Mouse (Mus musculus): ENCODE data around the gene Cerk. TPM values are rescaled to one million over a fixed set of nuclear protein-coding genes. Genes with fewer than 3 reads are reported as not detected.

Gene Cerk
- polyA plus RNA-seq, 1 experiment from 2014 or later, result 20.8 TPM

DNA sequence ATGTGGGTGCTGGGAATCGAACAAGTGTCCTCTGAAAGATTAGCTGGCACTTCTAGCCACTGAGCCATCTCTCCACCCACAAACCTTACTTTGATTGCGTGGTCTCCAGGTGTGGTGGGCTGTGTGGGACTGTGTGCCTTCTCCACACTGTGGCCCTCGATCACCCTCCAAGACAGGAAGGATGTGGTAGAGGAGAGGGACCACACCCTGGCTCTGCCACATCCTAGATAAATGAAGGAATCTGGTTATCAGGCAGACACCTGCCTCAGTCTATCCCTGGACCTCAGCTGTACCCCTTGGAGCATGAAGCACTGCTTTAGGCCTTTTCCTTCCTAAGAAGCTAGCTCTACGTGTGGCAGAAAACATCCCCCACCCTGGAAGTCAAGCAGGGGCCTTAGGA lies 62.5 kb downstream of the Cerk start:
- DNase-seq (ENCODE audit: low spot score) (no peak), ATAC-seq (no peak)
- H3K4me2 ChIP-seq (ENCODE audit: low read length), result no peak overlapping the region
- H3K9ac ChIP-seq (ENCODE audit: low read length), result no peak overlapping the region
- H3K4me1 ChIP-seq (ENCODE audit: control insufficient read depth, insufficient read depth, low read length), result no peaks in the 10 kb centered on the region
- H3K36me3 ChIP-seq (ENCODE audit: control insufficient read depth, insufficient read depth, low read length), result peaks cover 85% of the 10 kb centered on the region
- no peak overlapping the region for H3K4me3 ChIP-seq (ENCODE audit: low read depth, low read length)
- H3K27ac ChIP-seq (ENCODE audit: low read depth, low read length), result no peak overlapping the region
- 93% methylated on average over 4 of the region's 4 CpGs for WGBS
- no peaks in the 10 kb centered on the region for H3K9me3 ChIP-seq (replicated peaks; ENCODE audit: control insufficient read depth, low read length)
- H3K27me3 ChIP-seq (replicated peaks; ENCODE audit: control insufficient read depth, insufficient read depth, low read length), result no peaks in the 10 kb centered on the region

DNA sequence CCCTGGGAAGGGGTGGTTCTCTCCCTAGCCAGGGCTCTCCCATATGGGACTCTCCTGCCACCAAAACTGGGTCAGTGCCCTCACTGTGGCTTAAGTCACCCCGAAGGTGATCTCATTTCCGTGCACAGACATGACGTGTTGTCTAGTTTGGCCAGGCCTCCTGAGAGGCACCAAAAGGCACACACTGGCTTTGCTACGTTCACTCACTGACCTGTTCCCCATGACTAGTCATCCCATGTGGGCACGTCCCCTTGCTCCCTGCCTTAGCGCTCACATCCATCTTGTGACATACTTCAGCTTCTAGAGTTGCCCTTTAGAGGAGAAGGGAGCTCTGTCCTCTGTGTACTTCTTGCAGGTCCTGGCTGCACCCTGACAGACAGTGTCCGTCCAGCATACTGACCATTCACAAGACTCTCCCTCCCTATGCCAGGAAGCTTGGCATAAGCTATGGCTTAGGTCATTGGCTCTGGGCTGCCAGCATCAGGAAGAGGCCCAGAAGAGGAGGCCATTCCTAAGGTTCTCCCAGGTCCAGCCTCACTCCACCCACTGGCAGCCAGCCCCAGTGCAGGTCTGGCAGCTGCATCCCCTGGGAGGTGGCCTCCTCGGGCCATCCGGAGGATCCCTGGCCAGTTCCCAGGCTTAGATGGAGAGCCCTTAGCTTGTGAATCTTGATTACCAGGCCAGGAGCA lies 63.5 kb downstream of the Cerk start:
- 93% methylated on average over 9 of the region's 9 CpGs for WGBS
- H3K4me3 ChIP-seq (ENCODE audit: low read depth, low read length), result no peak overlapping the region
- no peak for ATAC-seq
- no peak for DNase-seq (ENCODE audit: low spot score)
- no peak overlapping the region for H3K27ac ChIP-seq (ENCODE audit: low read depth, low read length)
- no peak overlapping the region for H3K4me2 ChIP-seq (ENCODE audit: low read length)
- no peak overlapping the region for H3K9ac ChIP-seq (ENCODE audit: low read length)
- H3K36me3 ChIP-seq (ENCODE audit: control insufficient read depth, insufficient read depth, low read length), result peaks cover 78% of the 10 kb centered on the region
- no peaks in the 10 kb centered on the region for H3K27me3 ChIP-seq (replicated peaks; ENCODE audit: control insufficient read depth, insufficient read depth, low read length)
- H3K4me1 ChIP-seq (ENCODE audit: control insufficient read depth, insufficient read depth, low read length), result peaks cover 4% of the 10 kb centered on the region; the same call in 1 of the 2 replicates
- H3K9me3 ChIP-seq (replicated peaks; ENCODE audit: control insufficient read depth, low read length), result no peaks in the 10 kb centered on the region

DNA sequence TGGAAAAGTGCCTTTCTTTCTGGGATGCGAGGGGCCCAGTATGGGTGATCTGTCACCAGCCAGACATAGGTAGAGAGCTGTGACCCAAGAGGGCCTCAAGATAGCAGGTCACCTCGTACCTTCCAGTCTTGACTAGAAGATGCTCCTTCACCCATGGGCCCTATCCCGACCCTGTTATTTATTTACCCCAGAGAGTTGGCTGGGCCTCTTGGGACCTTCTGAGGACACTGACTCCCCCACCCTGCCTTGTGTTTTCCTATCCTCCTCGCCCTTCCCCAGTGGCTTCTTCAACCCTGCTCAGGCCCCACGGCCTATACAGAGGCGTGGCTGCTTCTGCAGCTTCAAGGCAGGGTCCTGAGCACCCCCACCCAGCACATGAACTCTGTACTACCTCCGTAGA lies 66.8 kb downstream of the Cerk start:
- no peak overlapping the region for H3K27ac ChIP-seq (ENCODE audit: low read depth, low read length)
- H3K36me3 ChIP-seq (ENCODE audit: control insufficient read depth, insufficient read depth, low read length), result peaks cover 58% of the 10 kb centered on the region
- no peak overlapping the region for H3K9ac ChIP-seq (ENCODE audit: low read length)
- no peak overlapping the region for H3K4me3 ChIP-seq (ENCODE audit: low read depth, low read length)
- no peaks in the 10 kb centered on the region for H3K27me3 ChIP-seq (replicated peaks; ENCODE audit: control insufficient read depth, insufficient read depth, low read length)
- H3K4me1 ChIP-seq (ENCODE audit: control insufficient read depth, insufficient read depth, low read length), result peaks cover 7% of the 10 kb centered on the region
- 91% methylated on average over 7 of the region's 7 CpGs for WGBS
- H3K9me3 ChIP-seq (replicated peaks; ENCODE audit: control insufficient read depth, low read length), result no peaks in the 10 kb centered on the region
- H3K4me2 ChIP-seq (ENCODE audit: low read length), result no peak overlapping the region
- ATAC-seq, result no peak
- no peak for DNase-seq (ENCODE audit: low spot score)

DNA sequence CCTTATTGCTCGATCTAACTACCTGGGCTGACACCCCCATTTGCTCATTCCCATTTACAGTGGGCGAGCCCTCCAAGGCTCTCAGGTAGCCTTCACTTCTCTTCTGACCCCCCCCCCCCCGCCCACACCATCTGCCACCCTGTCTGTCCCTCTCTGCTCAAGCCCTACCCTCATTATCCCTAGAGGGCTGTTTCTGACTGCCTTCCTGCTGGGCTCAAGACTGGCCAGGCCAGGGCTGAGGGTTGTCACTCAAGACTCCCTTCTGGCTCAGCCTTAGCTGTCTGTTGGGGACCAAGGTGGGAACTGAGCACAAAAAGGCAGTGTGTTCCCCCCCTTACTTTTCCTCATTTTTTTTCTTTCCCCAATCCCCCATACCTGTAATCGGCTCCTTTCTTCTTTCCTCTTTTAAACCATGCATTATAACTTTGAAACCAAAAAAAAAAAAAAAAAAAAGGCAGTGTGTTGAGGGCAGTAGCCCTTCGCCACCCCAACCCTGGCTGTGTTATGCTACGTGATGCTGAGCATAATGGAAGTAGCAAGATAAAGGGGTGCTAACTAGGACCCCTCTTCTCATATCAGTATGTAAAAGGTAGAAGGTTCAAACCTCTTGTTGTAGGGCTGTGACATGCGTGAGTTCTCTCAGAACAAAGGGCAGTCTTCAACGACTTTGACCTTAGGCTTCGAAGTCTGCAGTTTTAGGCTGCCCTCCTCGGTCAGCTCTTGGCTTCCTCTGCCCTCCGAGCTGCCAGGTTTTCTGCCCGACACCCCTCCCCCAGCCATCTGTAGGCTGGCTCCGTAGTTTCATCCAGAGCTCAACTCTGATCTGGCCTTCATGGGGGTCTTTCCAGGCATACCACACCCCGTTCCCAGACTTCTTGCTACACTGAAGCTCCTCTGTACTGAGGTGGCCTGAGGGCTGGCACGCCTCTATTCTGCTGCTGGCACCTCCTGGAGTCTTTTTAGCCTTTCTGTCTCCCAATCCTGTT lies 68.5 kb downstream of the Cerk start:
- no peak for DNase-seq (ENCODE audit: low spot score)
- Histone ChIP-seq H3K27me3 (replicated peaks; ENCODE audit: control insufficient read depth, insufficient read depth, low read length) (no peaks in the 10 kb centered on the region), H3K4me1 (ENCODE audit: control insufficient read depth, insufficient read depth, low read length) (peaks cover 19% of the 10 kb centered on the region), H3K9me3 (replicated peaks; ENCODE audit: control insufficient read depth, low read length) (no peaks in the 10 kb centered on the region), H3K27ac (ENCODE audit: low read depth, low read length) (no peak overlapping the region), H3K36me3 (ENCODE audit: control insufficient read depth, insufficient read depth, low read length) (peaks cover 42% of the 10 kb centered on the region), H3K4me2 (ENCODE audit: low read length) (no peak overlapping the region), H3K9ac (ENCODE audit: low read length) (no peak overlapping the region), H3K4me3 (ENCODE audit: low read depth, low read length) (no peak overlapping the region)
- WGBS, result 63% methylated on average over 15 of the region's 15 CpGs
- ATAC-seq, result peak; percentile 26; the same call in 1 of the 2 replicates

DNA sequence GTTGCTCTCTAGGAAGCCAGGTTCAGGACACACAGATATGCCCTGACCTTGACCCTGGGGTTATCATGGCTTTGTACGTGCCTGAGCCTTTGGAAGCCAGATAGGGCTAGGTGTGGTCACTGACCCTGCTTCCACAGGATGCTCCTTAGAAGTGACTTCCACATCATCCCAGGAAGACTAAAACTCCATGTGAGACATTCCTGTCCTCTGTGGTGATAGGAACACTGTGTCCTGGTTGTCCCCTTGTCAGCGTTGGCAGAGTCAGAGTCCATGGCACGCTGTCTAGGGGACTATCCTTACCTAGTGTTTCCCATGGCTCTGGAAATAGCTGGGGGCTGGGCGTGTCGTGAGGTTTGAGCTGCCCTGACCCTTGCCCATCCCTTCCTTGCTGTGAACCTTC lies 69.5 kb downstream of the Cerk start:
- Histone ChIP-seq H3K9ac (ENCODE audit: low read length) (no peak overlapping the region), H3K36me3 (ENCODE audit: control insufficient read depth, insufficient read depth, low read length) (peaks cover 32% of the 10 kb centered on the region), H3K4me2 (ENCODE audit: low read length) (no peak overlapping the region), H3K4me3 (ENCODE audit: low read depth, low read length) (no peak overlapping the region), H3K27ac (ENCODE audit: low read depth, low read length) (no peak overlapping the region), H3K27me3 (replicated peaks; ENCODE audit: control insufficient read depth, insufficient read depth, low read length) (no peaks in the 10 kb centered on the region), H3K4me1 (ENCODE audit: control insufficient read depth, insufficient read depth, low read length) (peaks cover 21% of the 10 kb centered on the region), H3K9me3 (replicated peaks; ENCODE audit: control insufficient read depth, low read length) (no peaks in the 10 kb centered on the region)
- no peak for DNase-seq (ENCODE audit: low spot score)
- no peak for ATAC-seq
- WGBS, result 80% methylated on average over 5 of the region's 5 CpGs

DNA sequence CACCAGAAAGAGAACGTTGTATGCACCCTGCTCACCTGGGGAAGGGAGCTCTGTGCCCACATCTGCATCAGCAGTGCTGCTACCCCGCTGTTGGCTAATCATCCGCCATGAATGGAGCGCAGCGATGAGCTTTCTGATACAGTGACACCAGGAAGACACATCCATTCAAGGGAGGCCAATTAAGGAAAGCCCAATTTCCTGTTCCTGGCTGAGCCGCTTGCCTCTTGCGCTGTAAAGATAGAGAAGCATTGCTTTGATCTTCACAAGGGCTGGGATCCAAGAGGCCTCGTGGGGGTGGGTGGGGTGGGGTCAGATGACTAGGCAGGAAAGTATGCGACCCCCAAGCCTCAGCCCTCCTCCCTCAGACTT lies 72.6 kb downstream of the Cerk start:
- DNase-seq (ENCODE audit: low spot score), result peak; percentile 74
- peak; percentile 27 for ATAC-seq
- Histone ChIP-seq H3K4me3 (ENCODE audit: low read depth, low read length) (no peak overlapping the region), H3K4me1 (ENCODE audit: control insufficient read depth, insufficient read depth, low read length) (peaks cover 25% of the 10 kb centered on the region), H3K36me3 (ENCODE audit: control insufficient read depth, insufficient read depth, low read length) (peaks cover 1% of the 10 kb centered on the region), H3K9me3 (replicated peaks; ENCODE audit: control insufficient read depth, low read length) (no peaks in the 10 kb centered on the region), H3K27me3 (replicated peaks; ENCODE audit: control insufficient read depth, insufficient read depth, low read length) (no peaks in the 10 kb centered on the region), H3K9ac (ENCODE audit: low read length) (no peak overlapping the region), H3K4me2 (ENCODE audit: low read length) (0 out of 2 replicates have a peak overlapping the region, but pooled peaks have one; percentile 14), H3K27ac (ENCODE audit: low read depth, low read length) (peak overlapping the region; percentile 74)
- 4% methylated on average over 9 of the region's 9 CpGs for WGBS

DNA sequence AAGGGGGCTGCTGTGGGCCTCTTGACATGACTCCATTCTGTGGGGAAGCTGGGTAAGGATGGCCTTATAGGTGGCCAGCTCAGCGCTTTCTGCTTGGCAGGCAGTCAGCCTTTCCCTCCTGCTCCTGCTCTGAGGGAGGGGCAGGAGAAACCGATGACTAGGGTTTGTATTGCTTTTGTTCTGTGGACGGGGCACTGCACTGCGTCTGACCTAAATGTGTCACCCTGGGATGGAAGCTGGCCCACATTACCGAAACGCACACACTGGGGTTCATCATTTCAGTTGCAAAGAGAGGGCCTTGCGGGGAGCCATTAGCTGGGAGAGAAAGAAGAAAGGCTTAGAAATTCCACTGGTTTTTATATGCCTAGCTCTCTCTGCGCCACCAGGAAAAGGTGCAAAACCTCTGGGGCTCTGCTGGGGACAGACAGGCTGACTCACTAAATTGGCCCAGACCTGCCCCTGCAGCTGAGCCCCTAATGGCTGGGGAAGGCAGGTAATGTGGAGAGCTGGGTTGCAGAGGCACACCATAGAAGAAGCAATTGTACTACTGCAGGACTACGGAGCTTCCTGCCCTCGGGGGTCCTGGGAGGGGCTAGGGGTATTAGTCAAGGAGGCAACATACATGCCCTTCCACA lies 73.1 kb downstream of the Cerk start:
- peak overlapping the region; percentile 74 for H3K27ac ChIP-seq (ENCODE audit: low read depth, low read length)
- 0 out of 2 replicates have a peak overlapping the region, but pooled peaks have one; percentile 14 for H3K4me2 ChIP-seq (ENCODE audit: low read length)
- H3K4me1 ChIP-seq (ENCODE audit: control insufficient read depth, insufficient read depth, low read length), result peaks cover 24% of the 10 kb centered on the region
- no peak overlapping the region for H3K4me3 ChIP-seq (ENCODE audit: low read depth, low read length)
- H3K27me3 ChIP-seq (replicated peaks; ENCODE audit: control insufficient read depth, insufficient read depth, low read length), result no peaks in the 10 kb centered on the region
- WGBS, result 3% methylated on average over 10 of the region's 10 CpGs
- peak overlapping the region; percentile 13; the same call in 1 of the 2 replicates for H3K9ac ChIP-seq (ENCODE audit: low read length)
- peak; percentile 60 for ATAC-seq
- H3K36me3 ChIP-seq (ENCODE audit: control insufficient read depth, insufficient read depth, low read length), result 0 out of 2 replicates have a peak, but pooled peaks cover 1% of the 10 kb centered on the region
- peak; percentile 67 for DNase-seq (ENCODE audit: low spot score)
- no peaks in the 10 kb centered on the region for H3K9me3 ChIP-seq (replicated peaks; ENCODE audit: control insufficient read depth, low read length)

DNA sequence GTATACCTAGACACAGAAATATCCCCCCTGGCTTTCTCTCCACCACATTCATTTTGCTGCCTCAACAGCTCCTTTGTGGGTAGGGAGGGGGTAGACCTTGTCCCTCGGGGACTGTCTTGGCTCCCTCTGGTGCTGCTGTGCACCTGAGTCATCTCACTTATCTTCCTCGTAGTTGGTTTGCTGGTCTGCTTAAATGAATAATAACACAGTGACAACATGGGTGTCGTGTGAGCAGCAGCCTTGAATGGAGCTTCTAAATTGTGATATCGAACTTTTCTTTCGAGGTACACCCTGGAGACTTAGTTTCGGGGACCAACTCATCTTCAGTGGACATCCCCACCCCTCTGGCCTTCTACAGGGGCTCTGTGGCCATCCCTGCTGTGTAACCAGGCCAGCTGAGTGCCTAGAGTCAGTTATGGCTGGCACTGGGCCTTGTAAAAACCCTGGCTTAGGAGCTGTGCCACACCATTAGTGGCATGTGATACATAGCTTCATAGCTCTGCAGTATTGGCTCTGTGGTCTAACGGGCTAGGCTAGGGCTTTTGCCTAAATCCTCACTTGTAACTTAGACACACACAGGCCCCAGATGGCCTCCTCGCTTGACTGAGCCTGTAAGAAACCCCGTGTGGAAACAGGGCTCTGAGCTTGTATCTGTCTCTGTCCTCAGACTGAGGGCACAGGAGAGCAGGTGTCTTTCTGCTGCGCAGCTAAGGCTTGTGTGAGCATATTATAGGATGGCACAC lies 75.4 kb downstream of the Cerk start:
- H3K27me3 ChIP-seq (replicated peaks; ENCODE audit: control insufficient read depth, insufficient read depth, low read length), result no peaks in the 10 kb centered on the region
- H3K4me3 ChIP-seq (ENCODE audit: low read depth, low read length), result no peak overlapping the region
- WGBS, result 65% methylated on average over 10 of the region's 10 CpGs
- DNase-seq (ENCODE audit: low spot score), result no peak
- no peak overlapping the region for H3K9ac ChIP-seq (ENCODE audit: low read length)
- H3K27ac ChIP-seq (ENCODE audit: low read depth, low read length), result 0 out of 2 replicates have a peak overlapping the region, but pooled peaks have one; percentile 9
- peaks cover 18% of the 10 kb centered on the region for H3K4me1 ChIP-seq (ENCODE audit: control insufficient read depth, insufficient read depth, low read length)
- H3K36me3 ChIP-seq (ENCODE audit: control insufficient read depth, insufficient read depth, low read length), result 0 out of 2 replicates have a peak, but pooled peaks cover 5% of the 10 kb centered on the region
- H3K9me3 ChIP-seq (replicated peaks; ENCODE audit: control insufficient read depth, low read length), result no peaks in the 10 kb centered on the region
- no peak overlapping the region for H3K4me2 ChIP-seq (ENCODE audit: low read length)
- ATAC-seq, result no peak

Data from forebrain, embryonic 14.5 days (tissue).